Mouse (Mus musculus): Measurements from ENCODE around the gene Mto1. TPM values are rescaled to one million over a fixed set of nuclear protein-coding genes. Genes with fewer than 3 reads are reported as not detected.

The Mto1 gene
- 26.4 and 29.5 TPM in 2 replicates for polyA plus RNA-seq (2015; fragmentation: Nextera tagmentation; extraction: Ambion mirVana)

GRCm38 (mm10) chr9:78447973-78448873, at the start of gene Mto1, which contains the start of gene Gm17324:
Gene Mto1, plus strand, starts transcription at chr9:78448208.
Gene Gm17324, minus strand, starts transcription at chr9:78448786.
- peak within 1 kb of the TSS; percentile 80 for H3K4me2 ChIP-seq
- ATAC-seq (ENCODE audit: extremely low read depth, insufficient number of reproducible peaks, low FRiP score, low TSS enrichment), result peak; percentile 92
- H3K27me3 ChIP-seq (replicated peaks), result peaks cover 39% of the 10 kb centered on the region
- peak within 1 kb of the TSS; percentile 97 for H3K4me3 ChIP-seq
- H3K9ac ChIP-seq, result peak within 1 kb of the TSS; percentile 97
- under 1% methylated on average over 93 of the region's 96 CpGs for WGBS
- H3K27ac ChIP-seq (replicated peaks), result peak within 1 kb of the TSS; percentile 94
- H3K9me3 ChIP-seq, result no peaks in the 10 kb centered on the region
- peaks cover 24% of the 10 kb centered on the region for H3K36me3 ChIP-seq
- peaks cover 13% of the 10 kb centered on the region for H3K4me1 ChIP-seq

- Histone ChIP-seq H3K4me3 (no peak overlapping the region), H3K4me2 (no peak overlapping the region), H3K36me3 (no peaks in the 10 kb centered on the region), H3K9me3 (no peaks in the 10 kb centered on the region), H3K27me3 (replicated peaks) (peaks cover 37% of the 10 kb centered on the region), H3K4me1 (peaks cover 9% of the 10 kb centered on the region), H3K9ac (no peak overlapping the region), H3K27ac (replicated peaks) (no peak overlapping the region)
- 78% methylated on average over 5 of the region's 5 CpGs for WGBS
- no peak for ATAC-seq (ENCODE audit: extremely low read depth, insufficient number of reproducible peaks, low FRiP score, low TSS enrichment)
Measured at GRCm38 (mm10) chr9:78400570-78400969, 47.4 kb upstream of the Mto1 start.

GRCm38 (mm10) chr9:78401596-78401995, 46.4 kb upstream of the Mto1 start:
- ATAC-seq (ENCODE audit: extremely low read depth, insufficient number of reproducible peaks, low FRiP score, low TSS enrichment), result no peak
- Histone ChIP-seq H3K4me2 (no peak overlapping the region), H3K36me3 (no peaks in the 10 kb centered on the region), H3K4me3 (no peak overlapping the region), H3K27ac (replicated peaks) (no peak overlapping the region), H3K9me3 (no peaks in the 10 kb centered on the region), H3K4me1 (no peaks in the 10 kb centered on the region), H3K9ac (no peak overlapping the region), H3K27me3 (replicated peaks) (peaks cover 27% of the 10 kb centered on the region)
- 90% methylated on average over 7 of the region's 7 CpGs for WGBS

GRCm38 (mm10) chr9:78427362-78427781, 20.6 kb upstream of the Mto1 start:
- Histone ChIP-seq H3K9ac (peak overlapping the region; percentile 75), H3K4me1 (peaks cover 10% of the 10 kb centered on the region; the same call in 1 of the 2 replicates), H3K4me3 (peak overlapping the region; percentile 49), H3K4me2 (peak overlapping the region; percentile 79), H3K9me3 (no peaks in the 10 kb centered on the region), H3K27me3 (replicated peaks) (peaks cover 4% of the 10 kb centered on the region; the same call in 1 of the 2 replicates), H3K36me3 (no peaks in the 10 kb centered on the region), H3K27ac (replicated peaks) (no peak overlapping the region)
- WGBS, result 11% methylated on average over 27 of the region's 27 CpGs
- ATAC-seq (ENCODE audit: extremely low read depth, insufficient number of reproducible peaks, low FRiP score, low TSS enrichment), result no peak

GRCm38 (mm10) chr9:78428185-78428584, 19.8 kb upstream of the Mto1 start:
- peaks cover 10% of the 10 kb centered on the region; the same call in 1 of the 2 replicates for H3K4me1 ChIP-seq
- no peaks in the 10 kb centered on the region for H3K36me3 ChIP-seq
- H3K27me3 ChIP-seq (replicated peaks), result peaks cover 4% of the 10 kb centered on the region; the same call in 1 of the 2 replicates
- peak overlapping the region; percentile 79; the same call in 1 of the 2 replicates for H3K4me2 ChIP-seq
- H3K9me3 ChIP-seq, result no peaks in the 10 kb centered on the region
- WGBS, result 52% methylated on average over 6 of the region's 6 CpGs
- H3K27ac ChIP-seq (replicated peaks), result no peak overlapping the region
- no peak overlapping the region for H3K4me3 ChIP-seq
- ATAC-seq (ENCODE audit: extremely low read depth, insufficient number of reproducible peaks, low FRiP score, low TSS enrichment), result no peak
- H3K9ac ChIP-seq, result no peak overlapping the region

- Histone ChIP-seq H3K4me1 (peaks cover 10% of the 10 kb centered on the region; the same call in 1 of the 2 replicates), H3K36me3 (no peaks in the 10 kb centered on the region), H3K9me3 (no peaks in the 10 kb centered on the region), H3K27ac (replicated peaks) (no peak overlapping the region), H3K9ac (no peak overlapping the region), H3K4me2 (no peak overlapping the region), H3K27me3 (replicated peaks) (peaks cover 4% of the 10 kb centered on the region; the same call in 1 of the 2 replicates), H3K4me3 (no peak overlapping the region)
- WGBS, result 67% methylated on average over 4 of the region's 4 CpGs
- ATAC-seq (ENCODE audit: extremely low read depth, insufficient number of reproducible peaks, low FRiP score, low TSS enrichment), result no peak
Measured at GRCm38 (mm10) chr9:78428870-78429432, 19.1 kb upstream of the Mto1 start.

- Histone ChIP-seq H3K9ac (no peak overlapping the region), H3K27ac (replicated peaks) (no peak overlapping the region), H3K4me1 (peaks cover 10% of the 10 kb centered on the region; the same call in 1 of the 2 replicates), H3K4me3 (no peak overlapping the region), H3K27me3 (replicated peaks) (peaks cover 4% of the 10 kb centered on the region; the same call in 1 of the 2 replicates), H3K36me3 (no peaks in the 10 kb centered on the region), H3K9me3 (no peaks in the 10 kb centered on the region), H3K4me2 (no peak overlapping the region)
- 56% methylated on average over 2 of the region's 2 CpGs for WGBS
- ATAC-seq (ENCODE audit: extremely low read depth, insufficient number of reproducible peaks, low FRiP score, low TSS enrichment), result no peak
Measured at GRCm38 (mm10) chr9:78429551-78429950, 18.5 kb upstream of the Mto1 start.

GRCm38 (mm10) chr9:78430486-78430885, 17.5 kb upstream of the Mto1 start:
- H3K27me3 ChIP-seq (replicated peaks), result peaks cover 4% of the 10 kb centered on the region; the same call in 1 of the 2 replicates
- H3K4me1 ChIP-seq, result peaks cover 10% of the 10 kb centered on the region; the same call in 1 of the 2 replicates
- no peak overlapping the region for H3K4me2 ChIP-seq
- H3K36me3 ChIP-seq, result no peaks in the 10 kb centered on the region
- H3K4me3 ChIP-seq, result no peak overlapping the region
- no peak overlapping the region for H3K9ac ChIP-seq
- no peak overlapping the region for H3K27ac ChIP-seq (replicated peaks)
- no peaks in the 10 kb centered on the region for H3K9me3 ChIP-seq
- WGBS, result 68% methylated on average over 6 of the region's 6 CpGs
- ATAC-seq (ENCODE audit: extremely low read depth, insufficient number of reproducible peaks, low FRiP score, low TSS enrichment), result no peak

GRCm38 (mm10) chr9:78432471-78432870, 15.5 kb upstream of the Mto1 start:
- Histone ChIP-seq H3K9me3 (no peaks in the 10 kb centered on the region), H3K27ac (replicated peaks) (no peak overlapping the region), H3K4me3 (no peak overlapping the region), H3K4me2 (no peak overlapping the region), H3K36me3 (no peaks in the 10 kb centered on the region), H3K9ac (no peak overlapping the region), H3K4me1 (peaks cover 9% of the 10 kb centered on the region; the same call in 1 of the 2 replicates), H3K27me3 (replicated peaks) (peaks cover 4% of the 10 kb centered on the region)
- ATAC-seq (ENCODE audit: extremely low read depth, insufficient number of reproducible peaks, low FRiP score, low TSS enrichment), result no peak
- WGBS, result 80% methylated on average over 5 of the region's 5 CpGs

- H3K4me1 ChIP-seq, result peaks cover 18% of the 10 kb centered on the region
Measured at GRCm38 (mm10) chr9:78439426-78439825, 8.6 kb upstream of the Mto1 start.

GRCm38 (mm10) chr9:78442237-78442578, 5.8 kb upstream of the Mto1 start:
- Histone ChIP-seq H3K36me3 (no peaks in the 10 kb centered on the region), H3K27ac (replicated peaks) (no peak overlapping the region), H3K9me3 (no peaks in the 10 kb centered on the region), H3K27me3 (replicated peaks) (peaks cover 83% of the 10 kb centered on the region), H3K4me1 (peaks cover 18% of the 10 kb centered on the region), H3K4me2 (peak overlapping the region; percentile 87), H3K4me3 (peak overlapping the region; percentile 57), H3K9ac (peak overlapping the region; percentile 75)
- WGBS, result 10% methylated on average over 9 of the region's 9 CpGs
- no peak for ATAC-seq (ENCODE audit: extremely low read depth, insufficient number of reproducible peaks, low FRiP score, low TSS enrichment)

More at GRCm38 (mm10) chr9:78439426-78439825, 8.6 kb upstream of the Mto1 start:
- no peak overlapping the region for H3K27ac ChIP-seq (replicated peaks)
- H3K9ac ChIP-seq, result no peak overlapping the region
- no peak overlapping the region for H3K4me2 ChIP-seq
- H3K4me3 ChIP-seq, result no peak overlapping the region
- no peaks in the 10 kb centered on the region for H3K9me3 ChIP-seq
- ATAC-seq (ENCODE audit: extremely low read depth, insufficient number of reproducible peaks, low FRiP score, low TSS enrichment), result no peak
- H3K27me3 ChIP-seq (replicated peaks), result peaks cover 55% of the 10 kb centered on the region
- H3K36me3 ChIP-seq, result no peaks in the 10 kb centered on the region
- 68% methylated on average over 5 of the region's 5 CpGs for WGBS

Data from heart, embryonic 13.5 days (tissue).